8 mouse cellular contexts compared by ENCODE assay signal in the genomic region with DNA sequence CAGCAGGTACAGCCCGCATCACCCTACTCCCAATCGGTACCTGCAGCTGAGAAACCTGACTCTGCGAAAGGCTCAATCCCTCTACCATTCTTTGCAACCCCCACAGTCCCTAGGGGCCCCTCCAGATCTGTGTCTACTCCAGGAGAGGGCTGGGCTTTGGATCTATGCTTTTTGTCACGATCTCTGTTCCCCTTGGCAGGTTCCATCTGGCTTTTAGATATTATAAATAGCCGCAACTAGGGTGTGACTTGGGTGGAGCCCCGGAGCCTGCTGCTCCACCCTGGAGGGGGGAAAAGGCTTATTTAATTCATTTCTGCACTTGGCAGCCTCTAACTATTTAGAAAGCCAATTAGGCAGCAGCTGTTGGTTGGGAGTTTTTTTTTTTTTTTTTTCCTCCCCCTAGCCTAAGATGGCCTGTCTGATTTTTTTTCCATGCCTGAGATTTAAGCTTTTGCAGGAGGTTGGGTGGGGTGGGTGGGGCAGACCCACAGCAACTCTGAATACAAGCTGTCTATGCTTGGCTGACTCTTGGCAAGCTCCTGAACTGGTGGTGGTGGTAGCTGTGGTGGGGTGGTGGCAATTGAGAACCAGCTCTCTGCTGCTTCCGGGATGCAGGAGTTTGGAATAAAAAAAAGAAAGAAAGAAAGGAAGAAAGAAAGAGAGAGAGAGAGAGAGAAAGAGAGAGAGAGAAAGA.
DNase-seq lines count a peak whose midpoint lies in the region; ATAC-seq and TF ChIP-seq lines count a peak whose summit lies in the region.

No protein-coding gene starts in this region.

- H3K4me1 ChIP-seq in heart, adult 2 months (ENCODE audit: control insufficient read depth, insufficient read depth, low read length), result peaks cover 39% of the 10 kb centered on the region
- peaks cover 53% of the 10 kb centered on the region for H3K4me1 ChIP-seq in kidney, embryonic 15.5 days

- TF ChIP-seq CTCF in brain, embryonic 14.5 days (IDR thresholded peaks at IDR 0.05; ENCODE audit: borderline replicate concordance, extremely low read depth, insufficient read depth, insufficient read length), result no peak
- TF ChIP-seq CTCF in heart, adult 2 months (IDR thresholded peaks at IDR 0.05), result no peak

- TF ChIP-seq EP300 in heart, adult 2 months (IDR thresholded peaks at IDR 0.05; ENCODE audit: insufficient read depth, low read depth, low read length), result peak; percentile 68

- H3K27ac ChIP-seq in heart, adult 2 months, result peak overlapping the region; percentile 83
- H3K27ac ChIP-seq in kidney, embryonic 15.5 days, result peak overlapping the region; percentile 70

- no peaks in the 10 kb centered on the region for H3K79me2 ChIP-seq in heart, adult 2 months (replicated peaks; ENCODE audit: control insufficient read depth, insufficient read depth, low read length)

- H3K9ac ChIP-seq in heart, adult 2 months (ENCODE audit: low read depth, low read length), result no peak overlapping the region
- no peak overlapping the region; the same call in 1 of the 2 replicates for H3K9ac ChIP-seq in kidney, embryonic 15.5 days

- DNase-seq in frontal cortex, adult 2 months (ENCODE audit: extremely low spot score in 1 of 2, low spot score in 1 of 2), result peak; percentile 44 to 56
- no peak for DNase-seq in frontal cortex, postnatal 25 days (ENCODE audit: low spot score in 2 of 2)
- DNase-seq in brain, embryonic 14.5 days (ENCODE audit: low read depth), result peak; percentile 94
- DNase-seq in heart, adult 2 months, result peak; percentile 79 to 84
- no peak for DNase-seq in embryo, embryonic 10.5 days (ENCODE audit: low spot score)
- DNase-seq in ovary, postnatal 36 days (ENCODE audit: low spot score), result no peak

- intact Hi-C loops in heart, adult 2 months (cut with DNase I), result loop anchor here (2.0 kb wide), 1 partner anchor 28 kb away; no protein-coding TSS in a partner anchor

- H3K27me3 ChIP-seq in heart, adult 2 months (ENCODE audit: control insufficient read depth, insufficient read depth, low read length), result no peaks in the 10 kb centered on the region
- no peaks in the 10 kb centered on the region for H3K27me3 ChIP-seq in kidney, embryonic 15.5 days

- TF ChIP-seq POLR2A in brain, embryonic 14.5 days (IDR thresholded peaks at IDR 0.05; ENCODE audit: borderline replicate concordance, extremely low read depth, insufficient read depth, insufficient read length, poor library complexity, severe bottlenecking), result no peak
- no peak for TF ChIP-seq POLR2A in heart, adult 2 months (IDR thresholded peaks at IDR 0.05; ENCODE audit: insufficient read depth, low read depth, low read length)

- no peak overlapping the region for H3K4me3 ChIP-seq in heart, adult 2 months
- H3K4me3 ChIP-seq in kidney, embryonic 15.5 days (replicated peaks), result no peak overlapping the region

- H3K36me3 ChIP-seq in heart, adult 2 months (ENCODE audit: control insufficient read depth, insufficient read depth, low read length), result peaks cover 8% of the 10 kb centered on the region; the same call in 1 of the 2 replicates
- no peaks in the 10 kb centered on the region for H3K36me3 ChIP-seq in kidney, embryonic 15.5 days

- ATAC-seq in kidney, embryonic 15.5 days (replicated peaks; ENCODE audit: low FRiP score), result peak; percentile 48
- ATAC-seq in megakaryocyte-erythroid progenitor cell, adult 5-6 weeks (replicated peaks; ENCODE audit: low FRiP score, low TSS enrichment, poor library complexity, severe bottlenecking), result peak; percentile 85

- no peaks in the 10 kb centered on the region for H3K9me3 ChIP-seq in kidney, embryonic 15.5 days (replicated peaks)

- WGBS in heart, adult 2 months, result 24% methylated on average over 7 of the region's 7 CpGs
- 38% methylated on average over 7 of the region's 7 CpGs for WGBS in kidney, embryonic 15.5 days

- no peak overlapping the region for H3K4me2 ChIP-seq in kidney, embryonic 15.5 days

Comparison
In these comparisons a context has a peak if more than half of its experiments do, and no peak if none do; other contexts are left out.
1. DNase-seq: peak in frontal cortex, adult 2 months (2 of 2), brain, embryonic 14.5 days (single experiment) and heart, adult 2 months (2 of 2); none in frontal cortex, postnatal 25 days (0 of 2), embryo, embryonic 10.5 days (single experiment) and ovary, postnatal 36 days (single experiment).